Mouse (Mus musculus) heart, postnatal 10 days (tissue): ENCODE measurements at regions not wholly inside any gene's neighbourhood (a gene's known extent, or its start where the extent isn't known, plus 50 kb on each side); places are given as distances from the start of the nearest gene placed in this dataset.

Experiments
- DNase-seq, 2 experiments: peaks; one replicate each; pipeline ENCODE4 v3.0.0; 2021
- intact Hi-C: fragments of 180-260 bp; cut with DNase I; formaldehyde crosslinking; loops from one replicate; pipeline ENCODE4 v1.15.1; 2025

GRCm38 (mm10) chr17:22673891-22674622 lies 73.3 kb downstream of the Vmn2r112 start:
- intact Hi-C loops = no loop called here

More at GRCm38 (mm10) chr17:22673891-22674622, 73.3 kb downstream of the Vmn2r112 start:
- peak in 1 of 2 experiments; percentile 10 for DNase-seq
